Mouse (Mus musculus): Measurements from ENCODE around the gene Cpn1. TPM values are rescaled to one million over a fixed set of nuclear protein-coding genes. Genes with fewer than 3 reads are reported as not detected.
"Not testable (repeated sequence)": the region's sequence is repeated elsewhere in the genome, so short reads cannot be mapped to it uniquely, and the experiment has no call there.

Gene Cpn1
- polyA plus RNA-seq, 1 experiment from 2014 or later: 0.32 TPM

- peaks cover 5% of the 10 kb centered on the region; the same call in 1 of the 2 replicates for H3K4me1 ChIP-seq (replicated peaks)
- ATAC-seq (ENCODE audit: low FRiP score): no peak
- 76% methylated on average over 5 of the region's 5 CpGs for WGBS
Measured at GRCm38 (mm10) chr19:43955266-43955665, 31.1 kb downstream of the Cpn1 start.

DNA sequence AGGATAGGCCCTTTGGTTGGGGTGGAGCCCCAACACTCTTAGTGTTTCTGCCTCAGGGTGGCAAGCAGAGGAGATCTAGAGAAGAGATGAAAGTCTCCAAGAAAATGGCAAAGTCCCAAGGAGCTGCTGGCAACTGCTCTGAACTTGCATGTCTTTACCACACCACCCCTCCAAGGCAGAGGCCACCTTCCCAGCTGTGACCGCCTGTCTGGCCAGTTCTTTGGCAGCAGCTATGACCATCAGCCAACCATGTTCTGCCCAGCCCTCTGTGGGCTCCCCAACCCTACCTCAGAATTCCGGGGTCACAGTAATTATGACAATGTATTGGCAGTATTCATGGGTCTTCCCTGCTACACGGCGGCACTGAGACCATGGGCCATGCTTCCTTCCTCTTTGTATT lies 31.5 kb downstream of the Cpn1 start:
- WGBS: 76% methylated on average over 4 of the region's 4 CpGs
- Histone ChIP-seq H3K27ac (no peak overlapping the region), H3K27me3 (no peaks in the 10 kb centered on the region)

More at GRCm38 (mm10) chr19:43955266-43955665, 31.1 kb downstream of the Cpn1 start:
- no peaks in the 10 kb centered on the region for H3K9me3 ChIP-seq
- no peak overlapping the region for H3K9ac ChIP-seq
- no peaks in the 10 kb centered on the region for H3K27me3 ChIP-seq
- no peaks in the 10 kb centered on the region for H3K36me3 ChIP-seq
- no peak overlapping the region for H3K27ac ChIP-seq
- H3K4me2 ChIP-seq: no peak overlapping the region
- H3K4me3 ChIP-seq: no peak overlapping the region

GRCm38 (mm10) chr19:43952936-43953335 lies 33.4 kb downstream of the Cpn1 start:
- not testable (repeated sequence) for H3K9ac ChIP-seq; H3K36me3 ChIP-seq; H3K9me3 ChIP-seq; H3K4me2 ChIP-seq; H3K4me3 ChIP-seq; ATAC-seq (ENCODE audit: low FRiP score); H3K27me3 ChIP-seq; H3K27ac ChIP-seq
- H3K4me1 ChIP-seq (replicated peaks): peaks cover 13% of the 10 kb centered on the region
- 97% methylated on average over 8 of the region's 8 CpGs for WGBS

More for the DNA sequence above, 31.5 kb downstream of the Cpn1 start:
- Histone ChIP-seq H3K9ac (no peak overlapping the region), H3K9me3 (no peaks in the 10 kb centered on the region), H3K36me3 (no peaks in the 10 kb centered on the region), H3K4me2 (no peak overlapping the region), H3K4me1 (replicated peaks) (peaks cover 5% of the 10 kb centered on the region; the same call in 1 of the 2 replicates), H3K4me3 (no peak overlapping the region)
- no peak for ATAC-seq (ENCODE audit: low FRiP score)

- no peaks in the 10 kb centered on the region for H3K9me3 ChIP-seq
- no peak overlapping the region for H3K4me3 ChIP-seq
- H3K4me2 ChIP-seq: no peak overlapping the region
Measured at GRCm38 (mm10) chr19:43949111-43949810, 37.1 kb downstream of the Cpn1 start.

DNA sequence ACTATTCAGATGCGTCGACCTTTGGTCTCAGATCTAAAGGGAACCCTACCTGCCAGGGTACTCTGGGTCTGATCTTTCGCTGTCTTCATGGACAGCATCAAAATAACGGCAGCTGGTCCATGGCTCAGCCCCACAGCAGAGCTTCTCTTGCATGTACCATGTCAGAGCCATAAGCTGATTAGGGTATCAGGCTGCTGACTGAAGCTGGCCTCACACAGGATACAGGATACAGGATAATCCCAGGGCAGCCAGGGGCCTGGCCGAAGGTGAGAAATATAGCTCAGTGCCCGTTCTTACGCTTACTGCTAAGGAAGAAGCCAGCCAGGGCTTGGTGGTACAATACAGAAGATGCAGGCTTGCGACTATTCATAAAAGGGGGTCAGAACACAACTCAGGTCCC lies 41.8 kb downstream of the Cpn1 start:
- no peak overlapping the region for H3K9ac ChIP-seq
- H3K27me3 ChIP-seq: no peaks in the 10 kb centered on the region
- WGBS: 92% methylated on average over 8 of the region's 8 CpGs
- H3K4me3 ChIP-seq: no peak overlapping the region
- H3K27ac ChIP-seq: no peak overlapping the region
- peaks cover 11% of the 10 kb centered on the region for H3K4me1 ChIP-seq (replicated peaks)
- no peaks in the 10 kb centered on the region for H3K9me3 ChIP-seq
- H3K4me2 ChIP-seq: no peak overlapping the region
- no peaks in the 10 kb centered on the region for H3K36me3 ChIP-seq
- ATAC-seq (ENCODE audit: low FRiP score): no peak

More at GRCm38 (mm10) chr19:43949111-43949810, 37.1 kb downstream of the Cpn1 start:
- no peak for ATAC-seq (ENCODE audit: low FRiP score)
- peaks cover 8% of the 10 kb centered on the region for H3K4me1 ChIP-seq (replicated peaks)
- 3% methylated on average over 12 of the region's 12 CpGs for WGBS
- no peaks in the 10 kb centered on the region for H3K36me3 ChIP-seq
- H3K9ac ChIP-seq: no peak overlapping the region
- H3K27me3 ChIP-seq: no peaks in the 10 kb centered on the region
- no peak overlapping the region for H3K27ac ChIP-seq

DNA sequence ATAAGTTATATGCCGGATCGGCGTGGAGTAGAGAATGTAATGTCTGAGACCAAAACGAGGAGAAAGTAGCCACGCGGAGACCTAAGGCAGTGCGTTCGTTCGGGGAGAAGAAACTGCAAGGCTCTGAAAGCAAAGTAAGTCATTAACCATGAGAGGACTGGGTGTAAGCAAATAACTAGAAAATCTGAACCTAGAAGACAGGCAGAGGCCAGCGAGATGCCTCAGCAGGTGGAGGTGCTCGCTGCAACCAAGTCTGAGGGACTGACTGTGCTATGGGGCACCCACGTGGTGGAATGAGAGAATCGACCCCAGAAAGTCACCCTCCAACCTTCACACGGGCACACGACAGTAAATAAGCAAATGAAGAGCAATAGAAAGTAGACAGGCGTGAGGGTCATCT lies 43.3 kb downstream of the Cpn1 start:
- no peak for ATAC-seq (ENCODE audit: low FRiP score)
- H3K4me2 ChIP-seq: no peak overlapping the region
- WGBS: 80% methylated on average over 16 of the region's 16 CpGs

GRCm38 (mm10) chr19:43939769-43940689 lies 46.3 kb downstream of the Cpn1 start, which contains the start of gene Dnmbp:
Dnmbp (minus strand) TSS chr19:43940191.
- Histone ChIP-seq H3K9ac (peak within 1 kb of the TSS; percentile 82), H3K9me3 (no peaks in the 10 kb centered on the region), H3K4me2 (peak within 1 kb of the TSS; percentile 71), H3K27ac (peak within 1 kb of the TSS; percentile 62; the same call in 1 of the 2 replicates), H3K36me3 (no peaks in the 10 kb centered on the region), H3K4me1 (replicated peaks) (peaks cover 19% of the 10 kb centered on the region), H3K4me3 (peak within 1 kb of the TSS; percentile 76), H3K27me3 (no peaks in the 10 kb centered on the region)
- 4% methylated on average over 71 of the region's 94 CpGs for WGBS
- peak; percentile 88 for ATAC-seq (ENCODE audit: low FRiP score)

More for the DNA sequence above, 43.3 kb downstream of the Cpn1 start:
- no peak overlapping the region for H3K27ac ChIP-seq
- H3K9ac ChIP-seq: no peak overlapping the region
- H3K4me3 ChIP-seq: no peak overlapping the region
- no peaks in the 10 kb centered on the region for H3K27me3 ChIP-seq
- peaks cover 19% of the 10 kb centered on the region for H3K4me1 ChIP-seq (replicated peaks)
- no peaks in the 10 kb centered on the region for H3K36me3 ChIP-seq
- H3K9me3 ChIP-seq: no peaks in the 10 kb centered on the region

- Histone ChIP-seq H3K9ac (peak overlapping the region; percentile 82), H3K27ac (no peak overlapping the region), H3K27me3 (no peaks in the 10 kb centered on the region), H3K36me3 (no peaks in the 10 kb centered on the region), H3K4me1 (replicated peaks) (peaks cover 19% of the 10 kb centered on the region), H3K9me3 (no peaks in the 10 kb centered on the region), H3K4me3 (peak overlapping the region; percentile 76), H3K4me2 (peak overlapping the region; percentile 71)
- 34% methylated on average over 16 of the region's 16 CpGs for WGBS
- peak; percentile 32; the same call in 1 of the 2 replicates for ATAC-seq (ENCODE audit: low FRiP score)
Measured at GRCm38 (mm10) chr19:43939171-43939768, 47.1 kb downstream of the Cpn1 start.

- no peak for ATAC-seq (ENCODE audit: low FRiP score)
- H3K9me3 ChIP-seq: no peaks in the 10 kb centered on the region
- H3K9ac ChIP-seq: no peak overlapping the region
- no peaks in the 10 kb centered on the region for H3K36me3 ChIP-seq
- 41% methylated on average over 11 of the region's 11 CpGs for WGBS
- H3K4me3 ChIP-seq: no peak overlapping the region
- no peak overlapping the region for H3K4me2 ChIP-seq
- H3K27me3 ChIP-seq: no peaks in the 10 kb centered on the region
- no peak overlapping the region for H3K27ac ChIP-seq
- H3K4me1 ChIP-seq (replicated peaks): peaks cover 19% of the 10 kb centered on the region
Measured at GRCm38 (mm10) chr19:43938355-43938754, 48.0 kb downstream of the Cpn1 start.

DNA sequence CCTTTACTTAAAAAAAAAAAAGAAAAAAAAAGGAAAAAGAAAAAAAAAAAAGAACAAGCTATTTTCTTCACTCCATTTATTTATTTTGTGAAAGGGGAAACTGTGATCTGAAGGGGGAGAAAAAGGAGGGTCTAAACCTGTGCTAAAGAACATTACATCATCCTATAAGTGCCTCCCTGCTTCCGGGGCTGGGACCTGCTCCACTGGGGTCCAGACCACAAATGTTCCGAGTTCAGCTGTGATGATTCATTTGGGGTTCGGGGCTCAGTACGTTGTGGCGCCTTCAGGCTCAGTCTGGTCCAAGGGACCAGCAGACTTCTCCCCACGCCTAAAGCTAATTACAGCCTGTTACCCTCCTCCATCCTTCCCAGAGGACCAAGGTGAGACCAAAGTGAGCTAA lies 55.4 kb downstream of the Cpn1 start:
- Histone ChIP-seq H3K9me3 (no peaks in the 10 kb centered on the region), H3K27me3 (no peaks in the 10 kb centered on the region), H3K9ac (no peak overlapping the region), H3K4me1 (replicated peaks) (peaks cover 9% of the 10 kb centered on the region; the same call in 1 of the 2 replicates), H3K4me2 (no peak overlapping the region), H3K4me3 (no peak overlapping the region), H3K27ac (no peak overlapping the region), H3K36me3 (no peaks in the 10 kb centered on the region)
- WGBS: 94% methylated on average over 6 of the region's 6 CpGs
- ATAC-seq (ENCODE audit: low FRiP score): no peak

GRCm38 (mm10) chr19:43930366-43930765 lies 56.0 kb downstream of the Cpn1 start:
- Histone ChIP-seq H3K9me3 (no peaks in the 10 kb centered on the region), H3K27ac (no peak overlapping the region), H3K4me2 (no peak overlapping the region), H3K27me3 (no peaks in the 10 kb centered on the region), H3K4me1 (replicated peaks) (peaks cover 13% of the 10 kb centered on the region; the same call in 1 of the 2 replicates), H3K9ac (no peak overlapping the region), H3K4me3 (no peak overlapping the region), H3K36me3 (no peaks in the 10 kb centered on the region)
- WGBS: 36% methylated on average over 7 of the region's 7 CpGs
- no peak for ATAC-seq (ENCODE audit: low FRiP score)

DNA sequence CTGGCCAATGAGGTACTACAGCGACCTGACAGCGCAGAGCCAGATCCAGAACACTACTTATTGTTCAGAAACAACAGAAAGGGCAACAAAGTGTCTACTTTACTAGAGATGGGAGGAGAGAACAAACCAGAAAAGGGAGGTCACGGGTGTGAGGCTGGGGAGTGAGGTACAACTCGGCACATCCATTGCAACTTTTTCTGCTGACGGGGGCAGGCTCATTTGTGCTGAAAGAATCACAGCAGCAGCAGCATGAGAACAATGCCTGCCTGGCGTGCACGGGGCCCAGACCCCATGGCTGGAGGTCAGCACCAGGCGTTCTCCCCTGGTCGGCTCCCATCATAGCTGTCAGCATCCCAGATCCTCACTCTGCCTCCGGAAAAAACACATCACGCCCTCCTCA lies 56.5 kb downstream of the Cpn1 start:
- H3K9ac ChIP-seq: no peak overlapping the region
- H3K27ac ChIP-seq: no peak overlapping the region
- no peak overlapping the region for H3K4me2 ChIP-seq
- no peak for ATAC-seq (ENCODE audit: low FRiP score)
- peaks cover 16% of the 10 kb centered on the region; the same call in 1 of the 2 replicates for H3K4me1 ChIP-seq (replicated peaks)
- H3K4me3 ChIP-seq: no peak overlapping the region
- H3K9me3 ChIP-seq: no peaks in the 10 kb centered on the region
- 8% methylated on average over 11 of the region's 11 CpGs for WGBS
- no peaks in the 10 kb centered on the region for H3K27me3 ChIP-seq
- H3K36me3 ChIP-seq: no peaks in the 10 kb centered on the region
